Mouse (Mus musculus): ENCODE results near the gene Mettl21e. TPM values are rescaled to one million over a fixed set of nuclear protein-coding genes. Genes with fewer than 3 reads are reported as not detected.

The Mettl21e gene
- not detected for total RNA-seq (2023)

GRCm38 (mm10) chr1:44218876-44219275, at the start of gene Mettl21e:
Mettl21e (minus strand) TSS chr1:44218961.

Other genes starting within 250 kb of the Mettl21e start
- not detected for gene Mettl21c, start 198.9 kb downstream of the Mettl21e start, total RNA-seq (2023)
- gene Gm8251, start 157.0 kb downstream of the Mettl21e start, total RNA-seq (2023): under 1 TPM; 0.50 to 0.75 TPM
- 10 to 100 TPM; 39.5 to 42.9 TPM for gene Tex30, start 116.5 kb downstream of the Mettl21e start, total RNA-seq (2023)
- 1 to 10 TPM; 2.9 to 3.4 TPM for gene Kdelc1, start 100.2 kb downstream of the Mettl21e start, total RNA-seq (2023)
- gene Bivm, start 100.0 kb downstream of the Mettl21e start, total RNA-seq (2023): 1 to 10 TPM; 3.8 to 5.7 TPM
- gene Ercc5, start 71.2 kb downstream of the Mettl21e start, total RNA-seq (2023): 10 to 100 TPM; 25.2 to 25.9 TPM